In genomic region chr1:165833244-165833643, GRCm38 (mm10) we compare ENCODE assay signal across 26 mouse cellular contexts. TPM values are rescaled to one million over a fixed set of nuclear protein-coding genes. Genes with fewer than 3 reads are reported as not detected.
DNase-seq lines count a peak whose midpoint lies in the region; ATAC-seq and TF ChIP-seq lines count a peak whose summit lies in the region.
"Had no signal": no experiment of that assay in that cellular context is flagged by ENCODE, and none has a peak within 500 bp of the region (broad histone marks: within the 10 kb centered on the region; RNA-seq: fewer than 3 reads in every experiment).

No protein-coding gene starts in this region.

- H3K4me2 ChIP-seq in hindbrain, postnatal 0 days (ENCODE audit: low read depth, low read length), result no peak overlapping the region
- no peak overlapping the region for H3K4me2 ChIP-seq in hindbrain, embryonic 13.5 days
- H3K4me2 ChIP-seq in neural tube, embryonic 11.5 days (ENCODE audit: low read depth), result no peak overlapping the region
- H3K4me2 ChIP-seq: embryonic facial prominence, embryonic 15.5 days; heart, embryonic 12.5 days; limb, embryonic 15.5 days; liver, embryonic 15.5 days had no signal

- no peaks in the 10 kb centered on the region for H3K9me3 ChIP-seq in hindbrain, embryonic 10.5 days
- no peaks in the 10 kb centered on the region for H3K9me3 ChIP-seq in hindbrain, postnatal 0 days (ENCODE audit: low read length)
- no peaks in the 10 kb centered on the region for H3K9me3 ChIP-seq in hindbrain, embryonic 13.5 days
- no peaks in the 10 kb centered on the region for H3K9me3 ChIP-seq in neural tube, embryonic 11.5 days (ENCODE audit: control insufficient read depth, low read length)
- H3K9me3 ChIP-seq: embryonic facial prominence, embryonic 15.5 days; heart, embryonic 12.5 days; limb, embryonic 15.5 days; liver, embryonic 15.5 days; megakaryocyte, embryonic 14.5 days had no signal

- 41% methylated on average over 4 of the region's 4 CpGs for WGBS in hindbrain, embryonic 10.5 days
- WGBS in hindbrain, postnatal 0 days, result 33% methylated on average over 4 of the region's 4 CpGs
- 17% methylated on average over 4 of the region's 4 CpGs for WGBS in hindbrain, embryonic 13.5 days
- 22% methylated on average over 4 of the region's 4 CpGs for WGBS in neural tube, embryonic 11.5 days
- WGBS in lung, adult 2 months, result 56% methylated on average over 4 of the region's 4 CpGs

- H3K36me3 ChIP-seq in hindbrain, embryonic 10.5 days, result no peaks in the 10 kb centered on the region
- no peaks in the 10 kb centered on the region for H3K36me3 ChIP-seq in hindbrain, postnatal 0 days (ENCODE audit: insufficient read depth, low read length)
- H3K36me3 ChIP-seq in hindbrain, embryonic 13.5 days, result no peaks in the 10 kb centered on the region
- no peaks in the 10 kb centered on the region for H3K36me3 ChIP-seq in neural tube, embryonic 11.5 days (ENCODE audit: control insufficient read depth, insufficient read depth, low read length)
- H3K36me3 ChIP-seq: embryonic facial prominence, embryonic 15.5 days; heart, embryonic 12.5 days; limb, embryonic 15.5 days; liver, embryonic 15.5 days had no signal

- H3K9ac ChIP-seq in hindbrain, postnatal 0 days (replicated peaks; ENCODE audit: low read length), result no peak overlapping the region
- no peak overlapping the region for H3K9ac ChIP-seq in hindbrain, embryonic 13.5 days
- no peak overlapping the region for H3K9ac ChIP-seq in neural tube, embryonic 11.5 days (ENCODE audit: low read length)
- H3K9ac ChIP-seq: embryonic facial prominence, embryonic 15.5 days; forebrain, postnatal 0 days; heart, embryonic 12.5 days; limb, embryonic 15.5 days; liver, embryonic 15.5 days had no signal

- H3K4me3 ChIP-seq in hindbrain, embryonic 10.5 days, result no peak overlapping the region
- H3K4me3 ChIP-seq in hindbrain, postnatal 0 days (ENCODE audit: low read length), result no peak overlapping the region
- no peak overlapping the region for H3K4me3 ChIP-seq in hindbrain, embryonic 13.5 days
- H3K4me3 ChIP-seq in neural tube, embryonic 11.5 days (ENCODE audit: low read depth, low read length), result no peak overlapping the region
- no peak overlapping the region for H3K4me3 ChIP-seq in lung, adult 2 months (replicated peaks; ENCODE audit: extremely low read depth, low read depth, low read length)
- H3K4me3 ChIP-seq: embryonic facial prominence, embryonic 15.5 days; heart, embryonic 12.5 days; limb, embryonic 15.5 days; liver, embryonic 15.5 days; megakaryocyte, embryonic 14.5 days; myocyte had no signal

- peaks cover 40% of the 10 kb centered on the region for H3K4me1 ChIP-seq in hindbrain, embryonic 10.5 days (replicated peaks)
- H3K4me1 ChIP-seq in hindbrain, postnatal 0 days (ENCODE audit: insufficient read depth, low read length), result peaks cover 7% of the 10 kb centered on the region
- peaks cover 47% of the 10 kb centered on the region for H3K4me1 ChIP-seq in hindbrain, embryonic 13.5 days (replicated peaks)
- H3K4me1 ChIP-seq in neural tube, embryonic 11.5 days (ENCODE audit: control insufficient read depth, insufficient read depth, low read length), result peaks cover 20% of the 10 kb centered on the region
- peaks cover 5% of the 10 kb centered on the region; the same call in 1 of the 2 replicates for H3K4me1 ChIP-seq in lung, adult 2 months (ENCODE audit: control insufficient read depth, insufficient read depth, low read length)
- H3K4me1 ChIP-seq: liver, embryonic 15.5 days had no signal

- no peak for DNase-seq in hindbrain, embryonic 10.5 days (ENCODE audit: low spot score)
- DNase-seq in hindbrain, postnatal 0 days (ENCODE audit: low spot score), result no peak
- DNase-seq in MN1 (ENCODE audit: low spot score), result peak; percentile 18
- DNase-seq in neural tube, embryonic 11.5 days (ENCODE audit: low spot score), result no peak
- no peak for DNase-seq in kidney, postnatal 25 days
- no peak for DNase-seq in heart, postnatal 36 days
- no peak for DNase-seq in lung, adult 2 months
- DNase-seq: adrenal gland, postnatal 14 days; cerebellum, adult 9-11 months; forebrain, postnatal 0 days; heart, postnatal 14 days; right cerebral cortex, adult 18-20 months; thymus, postnatal 4 days had no signal

- ATAC-seq in hindbrain, postnatal 0 days, result no peak
- ATAC-seq in hindbrain, embryonic 13.5 days (ENCODE audit: low FRiP score), result peak; percentile 46; the same call in 1 of the 2 replicates
- no peak for ATAC-seq in neural tube, embryonic 11.5 days (ENCODE audit: insufficient read depth, low FRiP score, low TSS enrichment)
- ATAC-seq: CD4-positive, CD25-positive, alpha-beta regulatory T cell, adult 4 months; forebrain, postnatal 0 days; intestine, postnatal 0 days; lung, postnatal 0 days had no signal

- peaks cover 29% of the 10 kb centered on the region for H3K27me3 ChIP-seq in hindbrain, embryonic 10.5 days (ENCODE audit: insufficient read depth, poor library complexity, severe bottlenecking)
- H3K27me3 ChIP-seq in hindbrain, postnatal 0 days (ENCODE audit: insufficient read depth, low read length), result no peaks in the 10 kb centered on the region
- peaks cover under 1% of the 10 kb centered on the region for H3K27me3 ChIP-seq in hindbrain, embryonic 13.5 days
- no peaks in the 10 kb centered on the region for H3K27me3 ChIP-seq in neural tube, embryonic 11.5 days (ENCODE audit: control insufficient read depth, insufficient read depth, low read length)
- H3K27me3 ChIP-seq: limb, embryonic 15.5 days had no signal

- no peak for TF ChIP-seq POLR2A in lung, adult 2 months (IDR thresholded peaks at IDR 0.05; ENCODE audit: borderline replicate concordance, extremely low read depth, low read depth, low read length)

- intact Hi-C loops in heart, postnatal 36 days (cut with DNase I), result no loop called here

- no peak for TF ChIP-seq CTCF in hindbrain, postnatal 0 days (IDR thresholded peaks at IDR 0.05; ENCODE audit: low read depth)
- no peak for TF ChIP-seq CTCF in lung, adult 2 months (IDR thresholded peaks at IDR 0.05; ENCODE audit: insufficient read depth, low read length)

- 0 out of 2 replicates have a peak overlapping the region, but pooled peaks have one; percentile 3 for H3K27ac ChIP-seq in hindbrain, embryonic 10.5 days
- H3K27ac ChIP-seq in hindbrain, postnatal 0 days, result no peak overlapping the region
- peak overlapping the region; percentile 64 for H3K27ac ChIP-seq in hindbrain, embryonic 13.5 days
- H3K27ac ChIP-seq in neural tube, embryonic 11.5 days (ENCODE audit: low read depth, low read length), result peak overlapping the region; percentile 60; the same call in 1 of the 2 replicates
- H3K27ac ChIP-seq: embryonic facial prominence, embryonic 15.5 days; limb, embryonic 15.5 days; liver, embryonic 15.5 days had no signal

RNA-seq across cellular contexts. Expression of gene Cd247, which starts 44.8 kb away (rescaled TPM):
- polyA plus RNA-seq in hindbrain, embryonic 10.5 days (2016; fragmentation: Nextera tagmentation; extraction: Ambion mirVana), result 1.0 and 1.2 TPM in 2 replicates
- total RNA-seq in hindbrain, postnatal 0 days (2014; rRNA removed), result not detected in 2 replicates
- polyA plus RNA-seq in hindbrain, postnatal 0 days (2015; fragmentation: Nextera tagmentation; extraction: Ambion mirVana), result 0.39 and 0.55 TPM in 2 replicates
- 0.60 and 1.5 TPM in 2 replicates for polyA plus RNA-seq in hindbrain, embryonic 13.5 days (2015; fragmentation: Nextera tagmentation; extraction: Ambion mirVana)
- 0.86 and 2.0 TPM in 2 replicates for polyA plus RNA-seq in neural tube, embryonic 11.5 days (2014; fragmentation: Nextera tagmentation; extraction: Ambion mirVana)
- total RNA-seq in heart, postnatal 36 days (2021), result under 1 TPM; 0.76 to 0.80 TPM
- 8.7 and 10.7 TPM in 2 replicates for polyA plus RNA-seq in lung, adult 2 months (2012; rRNA removed)
- total RNA-seq: layer of hippocampus, adult 18-20 months; layer of hippocampus, postnatal 25 days; left cerebral cortex, postnatal 14 days had no signal
- polyA plus RNA-seq: myocyte had no signal
